Mouse (Mus musculus) hindbrain, embryonic 13.5 days (tissue): ENCODE data around the gene Hapln2. TPM values are rescaled to one million over a fixed set of nuclear protein-coding genes. Genes with fewer than 3 reads are reported as not detected.

Source experiments
- ATAC-seq: fragments of 200-750 bp; cut with Nextera tagmentation; 2 replicates; pipeline ENCODE4 v1.8.0; 2017; ENCODE audit warnings: moderate TSS enrichment; ENCODE audit not compliant: low FRiP score
- H3K27ac ChIP-seq: fragments of 300-500 bp; sonication (generic); 2 replicates; pipeline ENCODE4 v1.5.1; 2015; ENCODE audit warnings: inconsistent platforms, mild to moderate bottlenecking, moderate library complexity
- H3K27me3 ChIP-seq: fragments of 300-500 bp; sonication (generic); 2 replicates; pipeline ENCODE4 v1.6.1; 2015; ENCODE audit warnings: mild to moderate bottlenecking, inconsistent platforms
- H3K36me3 ChIP-seq: fragments of 300-500 bp; sonication (generic); 2 replicates; pipeline ENCODE4 v1.6.1; 2015; ENCODE audit warnings: mild to moderate bottlenecking, inconsistent platforms
- H3K4me1 ChIP-seq: fragments of 300-500 bp; sonication (generic); replicated peaks from 2 replicates; pipeline ENCODE4 v1.6.1; 2015; ENCODE audit warnings: inconsistent platforms
- H3K4me2 ChIP-seq: fragments of 300-500 bp; sonication (generic); 2 replicates; pipeline ENCODE4 v1.6.1; 2015; ENCODE audit warnings: inconsistent platforms, mild to moderate bottlenecking, moderate library complexity
- H3K4me3 ChIP-seq: fragments of 300-500 bp; sonication (generic); 2 replicates; pipeline ENCODE4 v1.5.1; 2015; ENCODE audit warnings: mild to moderate bottlenecking, inconsistent platforms
- H3K9ac ChIP-seq: fragments of 300-500 bp; sonication (generic); 2 replicates; pipeline ENCODE4 v1.6.1; 2015; ENCODE audit warnings: mild to moderate bottlenecking, inconsistent platforms
- H3K9me3 ChIP-seq: fragments of 300-500 bp; sonication (generic); 2 replicates; pipeline ENCODE4 v1.6.1; 2016; ENCODE audit warnings: inconsistent platforms
- WGBS: fragments of 180-500 bp; shearing (Covaris S2); methylation state at CpG from one replicate; pipeline ENCODE4 v1.1.7; 2015; 5-methylcytosine and 5-hydroxymethylcytosine counted together
- polyA plus RNA-seq: library from polyadenylated mRNA; unstranded; fragments of >200 nt; fragmentation: Nextera tagmentation; extraction: Ambion mirVana; gene quantifications from 2 replicates; pipeline ENCODE4 v1.2.1, GENCODE M21; 2015

Gene Hapln2
- polyA plus RNA-seq, 1 experiment from 2014 or later = 0.47 TPM

- H3K4me2 ChIP-seq = no peak overlapping the region
- no peaks in the 10 kb centered on the region for H3K9me3 ChIP-seq
- ATAC-seq = no peak
- no peak overlapping the region for H3K4me3 ChIP-seq
- H3K4me1 ChIP-seq = no peaks in the 10 kb centered on the region
- peaks cover 58% of the 10 kb centered on the region for H3K27me3 ChIP-seq
- no peaks in the 10 kb centered on the region for H3K36me3 ChIP-seq
- H3K9ac ChIP-seq = no peak overlapping the region
- no peak overlapping the region for H3K27ac ChIP-seq
- WGBS = 76% methylated on average over 5 of the region's 5 CpGs
These were observed 6.1 kb upstream of the Hapln2 start for GRCm38 (mm10) chr3:88033506-88033905.

- Histone ChIP-seq H3K4me1 (no peaks in the 10 kb centered on the region), H3K9ac (no peak overlapping the region), H3K4me2 (no peak overlapping the region), H3K27me3 (peaks cover 58% of the 10 kb centered on the region), H3K9me3 (no peaks in the 10 kb centered on the region), H3K4me3 (no peak overlapping the region), H3K36me3 (no peaks in the 10 kb centered on the region), H3K27ac (no peak overlapping the region)
- WGBS = 20% methylated on average over 19 of the region's 19 CpGs
- ATAC-seq = no peak
These were observed 3.4 kb upstream of the Hapln2 start for GRCm38 (mm10) chr3:88030608-88031395.

GRCm38 (mm10) chr3:88026823-88027222 is 560 bp downstream of the Hapln2 start:
- Histone ChIP-seq H3K4me3 (no peak overlapping the region), H3K9ac (no peak overlapping the region), H3K4me1 (peaks cover 22% of the 10 kb centered on the region), H3K27ac (no peak overlapping the region), H3K27me3 (peaks cover 81% of the 10 kb centered on the region), H3K36me3 (no peaks in the 10 kb centered on the region), H3K9me3 (no peaks in the 10 kb centered on the region), H3K4me2 (no peak overlapping the region)
- ATAC-seq = no peak
- 60% methylated on average over 7 of the region's 7 CpGs for WGBS

GRCm38 (mm10) chr3:88023192-88024074 is 4.0 kb downstream of the Hapln2 start:
- peaks cover 22% of the 10 kb centered on the region for H3K4me1 ChIP-seq
- H3K9me3 ChIP-seq = no peaks in the 10 kb centered on the region
- WGBS = under 1% methylated on average over 76 of the region's 81 CpGs
- no peak overlapping the region for H3K27ac ChIP-seq
- H3K36me3 ChIP-seq = no peaks in the 10 kb centered on the region
- peak overlapping the region; percentile 92 for H3K4me2 ChIP-seq
- ATAC-seq = peak; percentile 80
- peak overlapping the region; percentile 72 for H3K9ac ChIP-seq
- peak overlapping the region; percentile 60 for H3K4me3 ChIP-seq
- H3K27me3 ChIP-seq = peaks cover 81% of the 10 kb centered on the region

- peak; percentile 90 for ATAC-seq
- no peaks in the 10 kb centered on the region for H3K36me3 ChIP-seq
- no peaks in the 10 kb centered on the region for H3K9me3 ChIP-seq
- peaks cover 22% of the 10 kb centered on the region for H3K4me1 ChIP-seq
- peak overlapping the region; percentile 92 for H3K4me2 ChIP-seq
- WGBS = under 1% methylated on average over 66 of the region's 66 CpGs
- H3K27me3 ChIP-seq = peaks cover 85% of the 10 kb centered on the region
- H3K4me3 ChIP-seq = peak overlapping the region; percentile 60
- H3K9ac ChIP-seq = peak overlapping the region; percentile 72
- no peak overlapping the region for H3K27ac ChIP-seq
These were observed 4.8 kb downstream of the Hapln2 start for GRCm38 (mm10) chr3:88022322-88023191.

- no peak overlapping the region for H3K4me2 ChIP-seq
- 11% methylated on average over 6 of the region's 6 CpGs for WGBS
- no peaks in the 10 kb centered on the region for H3K4me1 ChIP-seq
- H3K4me3 ChIP-seq = no peak overlapping the region
- no peak overlapping the region for H3K27ac ChIP-seq
- H3K36me3 ChIP-seq = no peaks in the 10 kb centered on the region
- no peak overlapping the region for H3K9ac ChIP-seq
- H3K9me3 ChIP-seq = no peaks in the 10 kb centered on the region
- H3K27me3 ChIP-seq = peaks cover 15% of the 10 kb centered on the region
- ATAC-seq = no peak
These were observed 16.6 kb downstream of the Hapln2 start for GRCm38 (mm10) chr3:88010634-88011265.

- H3K9me3 ChIP-seq = no peaks in the 10 kb centered on the region
- peaks cover 15% of the 10 kb centered on the region for H3K4me1 ChIP-seq
- H3K9ac ChIP-seq = no peak overlapping the region
- WGBS = 81% methylated on average over 18 of the region's 18 CpGs
- H3K36me3 ChIP-seq = no peaks in the 10 kb centered on the region
- no peak overlapping the region for H3K4me2 ChIP-seq
- no peak overlapping the region for H3K4me3 ChIP-seq
- ATAC-seq = no peak
- no peak overlapping the region for H3K27ac ChIP-seq
- H3K27me3 ChIP-seq = peaks cover 41% of the 10 kb centered on the region
These were observed 21.3 kb downstream of the Hapln2 start for GRCm38 (mm10) chr3:88005822-88006786.

- Histone ChIP-seq H3K27me3 (peaks cover 75% of the 10 kb centered on the region), H3K9ac (no peak overlapping the region), H3K27ac (no peak overlapping the region), H3K4me3 (no peak overlapping the region), H3K9me3 (no peaks in the 10 kb centered on the region), H3K4me1 (peaks cover 42% of the 10 kb centered on the region), H3K4me2 (peak overlapping the region; percentile 27; the same call in 1 of the 2 replicates), H3K36me3 (no peaks in the 10 kb centered on the region)
- 4% methylated on average over 17 of the region's 17 CpGs for WGBS
- 0 out of 2 replicates have a peak, but pooled peaks have one; percentile 9 for ATAC-seq
These were observed 24.9 kb downstream of the Hapln2 start for GRCm38 (mm10) chr3:88002291-88002976.

GRCm38 (mm10) chr3:88000816-88001595 is 26.4 kb downstream of the Hapln2 start:
- no peak for ATAC-seq
- Histone ChIP-seq H3K9me3 (no peaks in the 10 kb centered on the region), H3K4me1 (peaks cover 56% of the 10 kb centered on the region), H3K36me3 (no peaks in the 10 kb centered on the region), H3K27me3 (peaks cover 89% of the 10 kb centered on the region), H3K4me3 (peak overlapping the region; percentile 47), H3K4me2 (peak overlapping the region; percentile 83), H3K9ac (peak overlapping the region; percentile 67; the same call in 1 of the 2 replicates), H3K27ac (no peak overlapping the region)
- 17% methylated on average over 11 of the region's 11 CpGs for WGBS

- H3K9ac ChIP-seq = peak within 1 kb of the TSS; percentile 67
- H3K27ac ChIP-seq = peak within 1 kb of the TSS; percentile 37
- H3K4me2 ChIP-seq = peak within 1 kb of the TSS; percentile 83
- no peaks in the 10 kb centered on the region for H3K9me3 ChIP-seq
- peaks cover 59% of the 10 kb centered on the region for H3K4me1 ChIP-seq
- WGBS = under 1% methylated on average over 36 of the region's 39 CpGs
- H3K36me3 ChIP-seq = no peaks in the 10 kb centered on the region
- peaks cover 93% of the 10 kb centered on the region for H3K27me3 ChIP-seq
- peak; percentile 3; the same call in 1 of the 2 replicates for ATAC-seq
- peak within 1 kb of the TSS; percentile 47 for H3K4me3 ChIP-seq
These were observed 27.2 kb downstream of the Hapln2 start, which contains the start of gene Bcan for GRCm38 (mm10) chr3:88000181-88000580. TSS of gene Bcan (minus strand) at chr3:88000230.
